Mouse (Mus musculus) C2C12 (cell line): ENCODE data around the gene Catsperb.

Source experiments
- CEBPB ChIP-seq: IDR thresholded peaks from one replicate; pipeline ENCODE4 v1.6.1; 2011; ENCODE audit warnings: low read depth, mild to moderate bottlenecking, control low read depth, moderate library complexity
- CTCF ChIP-seq: IDR thresholded peaks from one replicate; pipeline ENCODE4 v1.5.1; 2011; ENCODE audit not compliant: control insufficient read depth, insufficient read depth, insufficient read length
- FOSL1 ChIP-seq: IDR thresholded peaks from one replicate; pipeline ENCODE4 v1.8.0; 2011; ENCODE audit warnings: mild to moderate bottlenecking, low read length; ENCODE audit not compliant: poor library complexity, insufficient read depth, severe bottlenecking
- MAX ChIP-seq: IDR thresholded peaks from one replicate; pipeline ENCODE4 v1.6.1; 2011; ENCODE audit warnings: mild to moderate bottlenecking, control low read depth
- MYOD1 ChIP-seq: IDR thresholded peaks from one replicate; pipeline ENCODE4 v1.6.1; 2011; ENCODE audit warnings: low read depth; ENCODE audit not compliant: control insufficient read depth, insufficient read length
- MYOG ChIP-seq: IDR thresholded peaks from one replicate; pipeline ENCODE4 v1.6.1; 2011; ENCODE audit not compliant: control insufficient read depth, insufficient read length; ENCODE audit errors: extremely low read depth
- USF1 ChIP-seq: IDR thresholded peaks from one replicate; pipeline ENCODE4 v1.6.1; 2011; ENCODE audit warnings: low read depth, mild to moderate bottlenecking, control low read depth, moderate library complexity

DNA sequence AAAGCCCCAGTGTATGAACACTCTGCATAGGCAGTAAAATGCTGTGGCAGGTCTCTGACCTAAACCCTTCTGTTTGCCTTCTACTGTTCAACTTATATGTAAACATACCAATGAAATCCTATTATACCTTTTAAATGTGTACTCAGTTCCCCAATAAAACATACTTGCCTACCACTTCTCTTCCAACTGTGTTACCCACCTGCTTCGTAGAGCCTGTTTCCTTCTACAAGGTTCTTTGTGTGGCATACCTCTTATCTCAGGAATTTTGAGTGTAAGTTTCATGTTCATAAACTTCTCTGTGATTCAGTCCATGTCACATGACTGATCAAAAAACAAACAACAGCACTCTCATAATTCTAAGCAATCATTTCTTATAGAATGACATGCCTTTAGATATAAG, 228.7 kb downstream of the Catsperb start:
- TF ChIP-seq CTCF (no peak), MYOG (no peak), USF1 (no peak), FOSL1 (no peak), MYOD1 (no peak), MAX (no peak), CEBPB (no peak)
